Mouse (Mus musculus) heart, adult 2 months (tissue): ENCODE results near the gene Slc25a51. TPM values are rescaled to one million over a fixed set of nuclear protein-coding genes. Genes with fewer than 3 reads are reported as not detected.
"Not testable (repeated sequence)": the region's sequence is repeated elsewhere in the genome, so short reads cannot be mapped to it uniquely, and the experiment has no call there.

ENCODE experiments used
- DNase-seq, 2 experiments: peaks; one replicate each; pipeline ENCODE4 v3.0.0; 2021
- H3K27ac ChIP-seq: fragments of 200-600 bp; 2 replicates; pipeline ENCODE4 v1.8.1; 2022
- H3K27me3 ChIP-seq: fragments of 200-500 bp; 2 replicates; pipeline ENCODE4 v1.6.1; 2012; ENCODE audit warnings: mild to moderate bottlenecking, low read length, inconsistent platforms, mixed read lengths; ENCODE audit not compliant: control insufficient read depth, insufficient read depth
- H3K36me3 ChIP-seq: fragments of 200-500 bp; 2 replicates; pipeline ENCODE4 v1.6.1; 2012; ENCODE audit warnings: low read length, inconsistent platforms; ENCODE audit not compliant: control insufficient read depth, insufficient read depth
- H3K4me1 ChIP-seq: fragments of 200-500 bp; 2 replicates; pipeline ENCODE4 v1.6.1; 2011; ENCODE audit warnings: low read length; ENCODE audit not compliant: control insufficient read depth, insufficient read depth
- H3K4me3 ChIP-seq: fragments of 200-600 bp; 2 replicates; pipeline ENCODE4 v1.8.1; 2022
- H3K79me2 ChIP-seq: fragments of 200-500 bp; replicated peaks from 2 replicates; pipeline ENCODE4 v1.6.1; 2012; ENCODE audit warnings: mild to moderate bottlenecking, inconsistent platforms, low read length, moderate library complexity, mixed read lengths; ENCODE audit not compliant: control insufficient read depth, insufficient read depth
- H3K9ac ChIP-seq: fragments of 200-500 bp; 2 replicates; pipeline ENCODE4 v1.6.1; 2012; ENCODE audit warnings: low read depth, mild to moderate bottlenecking, control low read depth, inconsistent platforms, low read length, mixed read lengths
- CTCF ChIP-seq: fragments of 200-600 bp; IDR thresholded peaks from 2 replicates; pipeline ENCODE4 v1.8.1; 2022; ENCODE audit warnings: antibody characterized with exemption, mild to moderate bottlenecking, moderate library complexity
- EP300 ChIP-seq: fragments of 200-500 bp; IDR thresholded peaks from 2 replicates; pipeline ENCODE4 v1.6.1; 2011; ENCODE audit warnings: low read depth, low read length, control low read depth; ENCODE audit not compliant: insufficient read depth
- POLR2A ChIP-seq: fragments of 200-500 bp; IDR thresholded peaks from 2 replicates; pipeline ENCODE4 v1.6.1; 2011; ENCODE audit warnings: mild to moderate bottlenecking, low read depth, low read length, control low read depth; ENCODE audit not compliant: insufficient read depth
- WGBS: fragments of 180-500 bp; shearing (Covaris S2); methylation state at CpG from one replicate; pipeline ENCODE4 v1.1.7; 2018; 5-methylcytosine and 5-hydroxymethylcytosine counted together
- intact Hi-C: fragments of 180-260 bp; cut with DNase I; formaldehyde crosslinking; loops from one replicate; pipeline ENCODE4 v1.15.1; 2025
- polyA plus RNA-seq: library from polyadenylated mRNA; depleted of rRNA; stranded (reverse); fragments of >200 nt; gene quantifications from 2 replicates; pipeline ENCODE4 v1.2.3, GENCODE M21; 2012
- total RNA-seq, 2 experiments: library from RNA; stranded (reverse); gene quantifications; 2 replicates each; pipeline ENCODE4 v1.2.3; 2021

Slc25a51 gene
- total and polyA plus RNA-seq, 3 experiments, result 68.9 to 123 (median 103) TPM

GRCm38 (mm10) chr4:45402281-45402680 is 6.3 kb downstream of the Slc25a51 start:
- no peak for TF ChIP-seq CTCF
- no peak for TF ChIP-seq EP300
- TF ChIP-seq POLR2A, result no peak
- Histone ChIP-seq H3K9ac (no peak overlapping the region), H3K79me2 (peaks cover 5% of the 10 kb centered on the region), H3K36me3 (peaks cover 21% of the 10 kb centered on the region), H3K4me3 (no peak overlapping the region), H3K27me3 (no peaks in the 10 kb centered on the region), H3K4me1 (peaks cover 15% of the 10 kb centered on the region), H3K27ac (no peak overlapping the region)
- DNase-seq, result no peak
- intact Hi-C loops, result loop anchor here (5.0 kb wide), 1 partner anchor 385 kb away; the partner anchor contains the start of gene Polr1e
- WGBS, result 83% methylated on average over 4 of the region's 4 CpGs

GRCm38 (mm10) chr4:45399421-45400210 is 8.9 kb downstream of the Slc25a51 start:
- H3K27me3 ChIP-seq, result no peaks in the 10 kb centered on the region
- H3K4me3 ChIP-seq, result no peak overlapping the region
- no peak overlapping the region for H3K9ac ChIP-seq
- H3K27ac ChIP-seq, result no peak overlapping the region
- peaks cover 21% of the 10 kb centered on the region for H3K36me3 ChIP-seq
- no peak for DNase-seq
- intact Hi-C loops, result loop anchor here (5.0 kb wide), 1 partner anchor 382 kb away; the partner anchor contains the start of gene Polr1e
- H3K4me1 ChIP-seq, result peaks cover 15% of the 10 kb centered on the region
- WGBS, result 94% methylated on average over 45 of the region's 45 CpGs
- H3K79me2 ChIP-seq, result peaks cover 7% of the 10 kb centered on the region; the same call in 1 of the 2 replicates
- TF ChIP-seq EP300, result no peak
- no peak for TF ChIP-seq CTCF
- TF ChIP-seq POLR2A, result no peak

- DNase-seq, intact Hi-C loops, H3K27me3 ChIP-seq, H3K4me3 ChIP-seq, H3K9ac ChIP-seq, H3K79me2 ChIP-seq: not testable (repeated sequence)
- peak overlapping the region; percentile 13; the same call in 1 of the 2 replicates for H3K27ac ChIP-seq
- peaks cover 15% of the 10 kb centered on the region for H3K4me1 ChIP-seq
- 36% methylated on average over 5 of the region's 5 CpGs for WGBS
- peaks cover 21% of the 10 kb centered on the region for H3K36me3 ChIP-seq
Observed at GRCm38 (mm10) chr4:45398315-45398714, 10.3 kb downstream of the Slc25a51 start.

- H3K27me3 ChIP-seq, H3K4me1 ChIP-seq, H3K4me3 ChIP-seq, intact Hi-C loops, H3K9ac ChIP-seq, H3K27ac ChIP-seq, H3K79me2 ChIP-seq, DNase-seq: not testable (repeated sequence)
- WGBS, result 85% methylated on average over 6 of the region's 6 CpGs
- peaks cover 18% of the 10 kb centered on the region for H3K36me3 ChIP-seq
Observed at GRCm38 (mm10) chr4:45396211-45396610, 12.4 kb downstream of the Slc25a51 start.

GRCm38 (mm10) chr4:45393658-45394057 is 14.9 kb downstream of the Slc25a51 start:
- no peak for DNase-seq
- Histone ChIP-seq H3K36me3 (peaks cover 11% of the 10 kb centered on the region), H3K27ac (no peak overlapping the region), H3K79me2 (peaks cover 1% of the 10 kb centered on the region; the same call in 1 of the 2 replicates), H3K9ac (no peak overlapping the region), H3K27me3 (no peaks in the 10 kb centered on the region), H3K4me3 (no peak overlapping the region), H3K4me1 (peaks cover 5% of the 10 kb centered on the region)
- whole genome bisulfite sequencing, result 70% methylated on average over 5 of the region's 5 CpGs
- TF ChIP-seq CTCF (no peak), EP300 (no peak), POLR2A (no peak)
- intact Hi-C loops, result no loop called here

- intact Hi-C loops, result no loop called here
- H3K36me3 ChIP-seq, result peaks cover 4% of the 10 kb centered on the region
- DNase-seq, result no peak
- no peak overlapping the region for H3K4me3 ChIP-seq
- 72% methylated on average over 8 of the region's 8 CpGs for WGBS
- no peaks in the 10 kb centered on the region for H3K27me3 ChIP-seq
- H3K4me1 ChIP-seq, result peaks cover 2% of the 10 kb centered on the region
- no peak overlapping the region for H3K27ac ChIP-seq
- TF ChIP-seq POLR2A (no peak), EP300 (no peak), CTCF (no peak)
- no peak overlapping the region for H3K9ac ChIP-seq
- H3K79me2 ChIP-seq, result 0 out of 2 replicates have a peak, but pooled peaks cover 1% of the 10 kb centered on the region
Observed at GRCm38 (mm10) chr4:45392994-45393393, 15.6 kb downstream of the Slc25a51 start.
